Mouse (Mus musculus) embryonic facial prominence, embryonic 10.5 days (tissue): ENCODE results near the gene Oxct1. TPM values are rescaled to one million over a fixed set of nuclear protein-coding genes. Genes with fewer than 3 reads are reported as not detected.

ENCODE experiments used
- DNase-seq: peaks from one replicate; pipeline ENCODE4 v3.0.0-alpha.2; 2017; ENCODE audit warnings: low spot score
- H3K27ac ChIP-seq: fragments of 300-500 bp; sonication (generic); replicated peaks from 2 replicates; pipeline ENCODE4 v1.5.1; 2016; ENCODE audit warnings: mild to moderate bottlenecking
- H3K27me3 ChIP-seq: fragments of 300-500 bp; sonication (generic); replicated peaks from 2 replicates; pipeline ENCODE4 v1.6.1; 2016; ENCODE audit warnings: low read depth, mild to moderate bottlenecking; ENCODE audit not compliant: poor library complexity, severe bottlenecking
- H3K36me3 ChIP-seq: fragments of 300-500 bp; sonication (generic); replicated peaks from 2 replicates; pipeline ENCODE4 v1.6.1; 2016; ENCODE audit warnings: mild to moderate bottlenecking, moderate library complexity
- H3K4me1 ChIP-seq: fragments of 300-500 bp; sonication (generic); 2 replicates; pipeline ENCODE4 v1.6.1; 2016
- H3K4me3 ChIP-seq: fragments of 300-500 bp; sonication (generic); 2 replicates; pipeline ENCODE4 v1.5.1; 2016; ENCODE audit warnings: mild to moderate bottlenecking, moderate library complexity
- H3K9me3 ChIP-seq: fragments of 300-500 bp; sonication (generic); 2 replicates; pipeline ENCODE4 v1.6.1; 2016; ENCODE audit warnings: mild to moderate bottlenecking
- WGBS: fragments of 180-500 bp; shearing (Covaris S2); methylation state at CpG from one replicate; pipeline ENCODE4 v1.1.7; 2016; 5-methylcytosine and 5-hydroxymethylcytosine counted together
- polyA plus RNA-seq: library from polyadenylated mRNA; unstranded; fragments of >200 nt; fragmentation: Nextera tagmentation; extraction: Ambion mirVana; gene quantifications from 2 replicates; pipeline ENCODE4 v1.2.1, GENCODE M21; 2016

The Oxct1 gene
- polyA plus RNA-seq, 1 experiment from 2014 or later: 122 TPM

DNA sequence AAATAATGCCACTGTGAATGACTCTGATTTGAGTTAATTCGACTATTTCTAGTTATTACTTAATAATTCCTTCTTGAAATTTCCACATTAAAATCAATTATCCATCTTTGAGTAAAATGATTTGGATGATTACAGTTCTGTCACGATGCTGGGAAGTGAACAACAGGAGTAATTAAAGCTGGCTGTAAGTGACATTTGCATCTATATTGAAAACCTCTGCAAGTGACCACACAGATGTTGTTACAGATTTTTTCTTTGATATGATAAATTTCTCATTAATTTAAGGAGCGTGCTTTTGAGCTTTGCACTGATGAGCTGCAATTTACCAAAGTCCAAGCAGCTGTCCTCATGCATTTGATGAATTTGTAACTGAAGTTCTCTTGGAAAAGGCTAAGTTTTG is 64.4 kb downstream of the Oxct1 start:
- no peaks in the 10 kb centered on the region for H3K9me3 ChIP-seq
- WGBS: 86% methylated on average over 3 of the region's 3 CpGs
- DNase-seq: no peak

GRCm38 (mm10) chr15:4092586-4092985 is 66.4 kb downstream of the Oxct1 start:
- DNase-seq: no peak
- H3K36me3 ChIP-seq: peaks cover 20% of the 10 kb centered on the region
- no peaks in the 10 kb centered on the region for H3K27me3 ChIP-seq
- H3K4me1 ChIP-seq: no peaks in the 10 kb centered on the region
- H3K4me3 ChIP-seq: no peak overlapping the region
- 86% methylated on average over 2 of the region's 2 CpGs for WGBS
- H3K27ac ChIP-seq: no peak overlapping the region
- no peaks in the 10 kb centered on the region for H3K9me3 ChIP-seq

More for the DNA sequence above, 64.4 kb downstream of the Oxct1 start:
- Histone ChIP-seq H3K36me3 (peaks cover 15% of the 10 kb centered on the region), H3K27ac (no peak overlapping the region), H3K4me1 (no peaks in the 10 kb centered on the region), H3K27me3 (no peaks in the 10 kb centered on the region), H3K4me3 (no peak overlapping the region)

DNA sequence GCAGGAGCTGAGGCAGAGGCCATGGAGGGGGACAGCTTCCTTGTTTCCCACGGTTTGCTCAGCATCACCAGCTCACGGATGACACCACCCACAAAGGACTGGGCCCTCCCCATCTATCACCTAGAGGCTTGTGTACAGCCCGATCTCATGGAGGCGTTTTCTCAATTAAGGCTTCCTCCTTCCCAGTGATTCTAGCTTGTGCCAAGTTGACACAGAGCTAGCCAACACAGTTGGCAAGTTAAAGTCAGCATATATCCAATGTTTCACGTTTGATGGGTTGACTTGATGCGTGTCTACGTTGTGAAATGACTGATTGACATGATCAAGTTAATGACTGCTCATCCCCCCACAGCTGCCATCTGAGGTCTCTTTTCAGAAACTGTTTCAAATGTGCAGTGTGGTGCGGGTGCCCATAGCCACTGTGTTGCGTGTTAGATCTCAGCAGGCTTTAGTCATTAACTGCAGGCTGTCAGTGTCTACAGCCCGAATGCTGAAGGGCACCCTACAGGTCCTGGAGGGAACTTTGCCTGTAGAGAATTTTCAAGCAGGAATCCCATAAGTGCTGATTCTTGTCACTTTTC is 74.2 kb downstream of the Oxct1 start:
- Histone ChIP-seq H3K9me3 (no peaks in the 10 kb centered on the region), H3K4me1 (no peaks in the 10 kb centered on the region), H3K27me3 (no peaks in the 10 kb centered on the region), H3K4me3 (no peak overlapping the region), H3K27ac (no peak overlapping the region), H3K36me3 (peaks cover 43% of the 10 kb centered on the region)
- no peak for DNase-seq
- 96% methylated on average over 10 of the region's 10 CpGs for WGBS

DNA sequence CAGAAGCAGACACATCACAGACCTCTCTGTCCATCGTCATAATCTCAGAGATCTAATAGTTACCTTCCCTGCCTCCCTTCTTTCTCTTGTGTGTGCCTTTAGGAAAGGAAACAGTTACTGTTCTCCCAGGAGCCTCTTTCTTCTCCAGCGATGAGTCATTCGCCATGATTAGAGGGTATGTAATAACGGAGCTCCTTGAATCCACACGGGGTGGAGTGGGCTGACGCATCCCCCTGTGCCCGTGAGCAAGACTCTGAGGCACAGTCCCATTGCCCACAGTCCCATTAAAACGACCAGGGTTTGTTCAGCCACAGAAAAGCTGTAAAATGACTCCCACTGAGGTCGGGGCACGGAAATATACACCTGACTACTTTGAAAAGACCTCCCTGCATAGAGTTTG is 74.8 kb downstream of the Oxct1 start:
- Histone ChIP-seq H3K36me3 (peaks cover 43% of the 10 kb centered on the region), H3K27ac (no peak overlapping the region), H3K9me3 (no peaks in the 10 kb centered on the region), H3K4me3 (no peak overlapping the region), H3K27me3 (no peaks in the 10 kb centered on the region), H3K4me1 (no peaks in the 10 kb centered on the region)
- DNase-seq: no peak
- WGBS: 87% methylated on average over 10 of the region's 10 CpGs

DNA sequence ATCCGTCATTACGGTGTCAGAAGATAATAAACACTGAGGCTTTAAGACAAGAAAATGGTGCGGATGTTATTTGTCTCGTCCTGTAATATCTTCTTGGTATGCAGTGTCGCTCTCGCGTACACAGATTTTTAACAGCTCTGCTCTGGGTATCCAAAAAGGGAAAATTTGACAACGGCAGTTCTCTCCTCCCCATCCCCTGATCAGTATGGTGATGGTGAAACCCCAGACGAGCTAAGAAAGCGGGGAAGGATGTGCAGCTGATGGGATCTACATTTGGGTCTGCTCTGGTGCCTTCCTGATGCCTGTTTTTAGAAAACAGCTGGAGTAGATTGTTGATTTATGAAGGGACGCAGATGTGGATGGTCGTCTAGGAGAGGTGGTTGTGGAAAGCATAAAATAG is 78.1 kb downstream of the Oxct1 start:
- no peak for DNase-seq
- 91% methylated on average over 12 of the region's 12 CpGs for WGBS
- no peaks in the 10 kb centered on the region for H3K9me3 ChIP-seq

GRCm38 (mm10) chr15:4105498-4105897 is 79.3 kb downstream of the Oxct1 start:
- peaks cover 31% of the 10 kb centered on the region for H3K36me3 ChIP-seq
- 80% methylated on average over 4 of the region's 4 CpGs for WGBS
- no peaks in the 10 kb centered on the region for H3K4me1 ChIP-seq
- no peaks in the 10 kb centered on the region for H3K27me3 ChIP-seq
- no peak overlapping the region for H3K27ac ChIP-seq
- no peaks in the 10 kb centered on the region for H3K9me3 ChIP-seq
- no peak for DNase-seq
- no peak overlapping the region for H3K4me3 ChIP-seq

More for the DNA sequence above, 78.1 kb downstream of the Oxct1 start:
- Histone ChIP-seq H3K36me3 (peaks cover 37% of the 10 kb centered on the region), H3K4me1 (no peaks in the 10 kb centered on the region), H3K27ac (no peak overlapping the region), H3K4me3 (no peak overlapping the region), H3K27me3 (no peaks in the 10 kb centered on the region)

DNA sequence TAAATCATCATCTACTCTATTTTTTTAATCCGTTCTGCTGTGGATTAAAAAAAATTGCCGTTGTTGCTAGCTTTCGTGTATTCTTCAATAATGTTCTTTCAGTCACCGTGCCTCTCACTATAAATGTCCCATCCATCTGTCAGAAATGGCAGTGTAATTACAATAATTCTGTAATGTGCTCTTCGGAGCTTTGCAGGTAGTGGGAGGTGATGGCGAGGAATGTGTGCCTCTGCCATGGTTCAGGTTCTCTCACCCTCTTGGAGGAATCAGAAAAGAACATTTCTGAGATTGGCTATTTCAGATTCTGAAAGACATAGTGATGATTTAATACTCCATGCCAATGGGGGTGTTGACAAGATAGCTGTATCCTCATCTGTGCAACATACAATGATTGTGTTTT is 93.8 kb downstream of the Oxct1 start:
- Histone ChIP-seq H3K4me3 (no peak overlapping the region), H3K27ac (no peak overlapping the region), H3K9me3 (no peaks in the 10 kb centered on the region), H3K4me1 (no peaks in the 10 kb centered on the region), H3K36me3 (peaks cover 10% of the 10 kb centered on the region; the same call in 1 of the 2 replicates), H3K27me3 (no peaks in the 10 kb centered on the region)
- WGBS: 94% methylated on average over 6 of the region's 6 CpGs
- DNase-seq: no peak

DNA sequence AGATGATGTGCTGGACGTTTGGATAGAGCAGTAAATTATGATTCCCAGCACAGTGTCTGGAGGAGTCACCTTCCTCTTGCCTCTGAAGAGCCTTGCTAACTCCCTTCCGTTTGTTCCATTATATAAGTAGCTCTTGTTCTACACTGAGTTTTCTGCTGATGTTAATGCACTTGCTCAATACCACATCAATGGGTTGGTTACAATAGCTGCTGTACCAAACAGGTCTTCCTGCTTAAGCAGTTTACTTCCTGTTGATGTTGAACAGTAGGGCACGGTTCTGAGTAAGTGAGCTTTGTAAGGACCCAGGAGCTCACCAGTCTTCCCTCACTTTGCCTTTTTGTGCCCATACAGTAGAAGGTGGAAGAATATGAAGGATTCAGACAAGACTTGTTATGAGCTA is 98.5 kb downstream of the Oxct1 start:
- no peaks in the 10 kb centered on the region for H3K9me3 ChIP-seq
- WGBS: 82% methylated on average over 3 of the region's 3 CpGs
- H3K27me3 ChIP-seq: no peaks in the 10 kb centered on the region
- DNase-seq: no peak
- no peaks in the 10 kb centered on the region for H3K4me1 ChIP-seq
- H3K27ac ChIP-seq: no peak overlapping the region
- no peak overlapping the region for H3K4me3 ChIP-seq
- H3K36me3 ChIP-seq: peaks cover 19% of the 10 kb centered on the region

DNA sequence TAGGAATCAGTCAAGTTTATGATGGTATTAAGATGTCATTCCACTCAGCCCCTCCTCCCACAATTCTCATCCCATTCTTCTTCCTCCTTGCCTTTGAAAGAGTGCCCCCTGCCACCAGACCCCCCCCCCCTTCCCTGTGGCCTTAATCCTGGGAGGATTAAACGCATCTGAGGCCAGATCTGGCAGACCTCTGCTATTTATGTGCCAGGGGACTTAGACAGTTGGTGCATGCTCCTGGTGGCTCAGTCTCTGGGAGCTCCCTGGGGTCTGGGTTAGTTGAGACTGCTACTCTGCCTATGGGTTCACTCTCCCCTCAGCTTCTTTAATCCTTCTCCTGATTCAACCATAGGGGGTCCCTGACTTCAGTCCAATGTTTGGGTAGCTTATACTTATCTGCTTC is 112.3 kb downstream of the Oxct1 start:
- Histone ChIP-seq H3K9me3 (no peaks in the 10 kb centered on the region), H3K27me3 (no peaks in the 10 kb centered on the region), H3K4me1 (no peaks in the 10 kb centered on the region), H3K36me3 (peaks cover 13% of the 10 kb centered on the region), H3K27ac (no peak overlapping the region), H3K4me3 (no peak overlapping the region)
- 30% methylated on average over 1 of the region's 1 CpGs for WGBS
- no peak for DNase-seq

- Histone ChIP-seq H3K4me1 (no peaks in the 10 kb centered on the region), H3K27ac (no peak overlapping the region), H3K9me3 (no peaks in the 10 kb centered on the region), H3K36me3 (peaks cover 19% of the 10 kb centered on the region), H3K27me3 (no peaks in the 10 kb centered on the region), H3K4me3 (no peak overlapping the region)
- DNase-seq: no peak
- 94% methylated on average over 12 of the region's 12 CpGs for WGBS
Observed at GRCm38 (mm10) chr15:4139516-4139915, 113.3 kb downstream of the Oxct1 start.

GRCm38 (mm10) chr15:4145352-4145751 is 119.2 kb downstream of the Oxct1 start:
- no peak for DNase-seq
- Histone ChIP-seq H3K4me3 (no peak overlapping the region), H3K27me3 (no peaks in the 10 kb centered on the region), H3K36me3 (peaks cover 16% of the 10 kb centered on the region; the same call in 1 of the 2 replicates), H3K27ac (no peak overlapping the region), H3K4me1 (no peaks in the 10 kb centered on the region), H3K9me3 (no peaks in the 10 kb centered on the region)
- WGBS: 83% methylated on average over 5 of the region's 5 CpGs

GRCm38 (mm10) chr15:4147700-4148099 is 121.5 kb downstream of the Oxct1 start:
- no peaks in the 10 kb centered on the region for H3K4me1 ChIP-seq
- 83% methylated on average over 2 of the region's 2 CpGs for WGBS
- no peak overlapping the region for H3K4me3 ChIP-seq
- H3K36me3 ChIP-seq: peaks cover 22% of the 10 kb centered on the region; the same call in 1 of the 2 replicates
- H3K27me3 ChIP-seq: no peaks in the 10 kb centered on the region
- no peaks in the 10 kb centered on the region for H3K9me3 ChIP-seq
- no peak for DNase-seq
- H3K27ac ChIP-seq: no peak overlapping the region

- 92% methylated on average over 8 of the region's 8 CpGs for WGBS
- no peak for DNase-seq
- H3K36me3 ChIP-seq: peaks cover 25% of the 10 kb centered on the region
Observed at GRCm38 (mm10) chr15:4148649-4149389, 122.6 kb downstream of the Oxct1 start.

More at GRCm38 (mm10) chr15:4148649-4149389, 122.6 kb downstream of the Oxct1 start:
- no peaks in the 10 kb centered on the region for H3K27me3 ChIP-seq
- no peaks in the 10 kb centered on the region for H3K4me1 ChIP-seq
- no peaks in the 10 kb centered on the region for H3K9me3 ChIP-seq
- no peak overlapping the region for H3K27ac ChIP-seq
- H3K4me3 ChIP-seq: no peak overlapping the region
